Mouse (Mus musculus) ES-E14 (cell line): ENCODE data around the gene Agrn.

Experiments used
- CHD2 ChIP-seq: IDR thresholded peaks from 2 replicates; pipeline ENCODE4 v1.6.1; 2014; ENCODE audit warnings: mild to moderate bottlenecking, low read depth, low read length, inconsistent platforms
- ZNF384 ChIP-seq: IDR thresholded peaks from 2 replicates; pipeline ENCODE4 v1.6.1; 2012; ENCODE audit warnings: low read depth, low read length, inconsistent platforms

DNA sequence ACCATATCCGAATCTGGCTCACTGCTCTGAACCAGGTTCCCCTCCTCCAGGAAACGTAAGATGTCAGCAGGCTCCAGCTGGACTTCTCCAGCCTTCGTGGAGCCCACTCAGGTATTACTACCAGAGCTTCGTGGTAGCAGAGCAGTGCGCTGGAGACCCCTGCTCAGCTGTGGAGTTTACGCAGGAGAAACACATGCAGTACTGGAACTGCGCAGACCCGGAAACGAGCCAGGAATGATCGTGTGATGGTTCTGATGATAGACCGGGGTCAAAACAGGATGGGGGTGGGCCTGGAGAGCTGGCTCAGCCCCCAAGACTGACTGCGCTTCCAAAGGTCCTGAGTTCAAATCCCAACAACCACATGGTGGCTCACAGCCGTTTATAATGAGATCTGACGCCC lies 61.5 kb downstream of the Agrn start:
- no peak for TF ChIP-seq CHD2
- no peak for TF ChIP-seq ZNF384
